Mouse (Mus musculus): ENCODE results near the gene Dixdc1.

DNA sequence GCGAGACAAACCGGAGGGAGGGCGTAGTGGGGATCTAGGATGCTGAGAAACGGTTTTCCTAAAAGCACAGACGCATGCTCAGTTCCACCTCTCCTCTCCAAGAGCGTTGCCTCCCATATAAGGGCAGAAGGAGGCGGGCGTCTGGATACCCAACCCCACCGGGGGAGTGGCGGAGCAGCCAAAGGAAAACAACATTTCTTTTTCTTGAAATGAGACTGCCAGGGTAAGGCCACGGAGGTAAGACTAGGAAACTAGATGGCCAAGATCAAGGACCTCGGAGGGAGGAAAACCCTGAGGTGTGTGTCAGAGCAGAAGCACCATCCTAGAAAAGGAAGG lies 41.6 kb downstream of the Dixdc1 start:
- TF ChIP-seq CTCF (IDR thresholded peaks at IDR 0.05; ENCODE audit: insufficient read depth, low read length), result no peak
- TF ChIP-seq POLR2A (IDR thresholded peaks at IDR 0.05; ENCODE audit: borderline replicate concordance, extremely low read depth, low read depth, low read length), result peak; percentile 55; the same call in 1 of the 2 replicates

Measured in lung, adult 2 months (tissue).